Mouse (Mus musculus) ES-Bruce4 (cell line): ENCODE data around the gene Pdik1l. TPM values are rescaled to one million over a fixed set of nuclear protein-coding genes. Genes with fewer than 3 reads are reported as not detected.

Experiments
- H3K27ac ChIP-seq: 2 replicates; pipeline ENCODE4 v1.5.1; 2012; ENCODE audit warnings: low read length, inconsistent platforms; ENCODE audit not compliant: insufficient read depth
- H3K27me3 ChIP-seq: 2 replicates; pipeline ENCODE4 v1.6.1; 2012; ENCODE audit warnings: mild to moderate bottlenecking, low read length, inconsistent platforms; ENCODE audit not compliant: control insufficient read depth, poor library complexity, insufficient read depth, severe bottlenecking
- H3K36me3 ChIP-seq: 2 replicates; pipeline ENCODE4 v1.6.1; 2012; ENCODE audit warnings: inconsistent platforms, mild to moderate bottlenecking, low read length, moderate library complexity; ENCODE audit not compliant: control insufficient read depth, poor library complexity, insufficient read depth, severe bottlenecking
- H3K4me1 ChIP-seq: one replicate; pipeline ENCODE4 v1.8.1; 2011; ENCODE audit warnings: low read length; ENCODE audit not compliant: control insufficient read depth, insufficient read depth
- H3K4me3 ChIP-seq: 2 replicates; pipeline ENCODE4 v1.5.1; 2011; ENCODE audit warnings: low read depth, mild to moderate bottlenecking, low read length
- H3K9ac ChIP-seq: 2 replicates; pipeline ENCODE4 v1.6.1; 2012; ENCODE audit warnings: low read depth, mild to moderate bottlenecking, inconsistent platforms; ENCODE audit not compliant: poor library complexity, severe bottlenecking
- H3K9me3 ChIP-seq: replicated peaks from 2 replicates; pipeline ENCODE4 v1.6.1; 2012; ENCODE audit warnings: mild to moderate bottlenecking, low read length, inconsistent platforms; ENCODE audit not compliant: control insufficient read depth, poor library complexity, insufficient read depth, severe bottlenecking
- CTCF ChIP-seq: IDR thresholded peaks from one replicate; pipeline ENCODE4 v1.8.1; 2011; ENCODE audit warnings: low read depth, low read length
- EP300 ChIP-seq: IDR thresholded peaks from 2 replicates; pipeline ENCODE4 v1.6.1; 2011; ENCODE audit warnings: low read depth, low read length; ENCODE audit not compliant: insufficient read depth
- POLR2A ChIP-seq: IDR thresholded peaks from one replicate; pipeline ENCODE4 v1.8.1; 2011; ENCODE audit warnings: low read length; ENCODE audit not compliant: insufficient read depth
- polyA plus RNA-seq: library from polyadenylated mRNA; stranded (reverse); fragments of >200 nt; gene quantifications from 2 replicates; pipeline ENCODE4 v1.2.4, GENCODE M21; 2011; ENCODE audit warnings: low read depth; ENCODE audit not compliant: missing spikeins, insufficient read depth, insufficient read length

The Pdik1l gene
- polyA plus RNA-seq, 1 experiment, result 14.1 TPM

DNA sequence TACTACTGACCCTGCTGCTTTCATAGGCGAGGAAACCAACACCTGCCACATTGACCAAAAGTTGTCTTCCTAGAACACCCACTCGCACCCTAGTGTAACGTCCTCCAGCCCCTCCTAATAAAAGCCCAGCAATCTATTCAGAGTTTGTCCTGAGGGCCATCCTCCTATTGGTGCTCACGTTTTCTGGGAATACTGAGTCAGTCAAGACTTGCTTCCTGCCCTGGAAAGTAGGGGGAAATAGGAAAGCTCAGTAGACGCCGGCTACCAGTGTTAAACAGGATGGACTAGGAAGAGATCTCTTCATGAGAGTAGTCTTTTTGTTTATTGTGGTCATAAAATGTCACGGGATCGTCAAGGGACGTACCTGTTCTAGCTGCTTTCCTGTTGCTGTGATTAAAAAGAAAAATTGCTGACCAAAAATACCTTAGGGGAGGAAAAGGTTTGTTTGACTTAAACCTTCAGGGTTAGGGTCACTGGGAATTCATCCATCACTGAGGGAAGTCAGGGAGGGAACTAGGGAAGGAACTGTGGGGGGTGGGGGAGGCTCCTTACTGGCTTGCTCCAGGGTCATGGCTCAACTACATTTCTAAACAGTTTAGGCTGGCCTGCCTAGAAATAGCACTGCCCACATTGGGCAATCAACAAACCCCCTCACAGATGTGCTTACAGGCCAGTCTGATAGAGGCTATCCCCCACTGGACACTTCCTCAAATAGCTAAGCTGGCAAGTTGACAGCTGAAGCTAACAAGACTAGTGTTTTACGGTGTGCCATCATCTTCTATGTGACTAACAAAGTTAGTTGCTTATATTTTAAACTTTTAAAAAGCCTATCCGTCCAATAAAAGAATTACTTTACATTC is 932 bp upstream of the Pdik1l start:
- Histone ChIP-seq H3K4me1 (no peaks in the 10 kb centered on the region), H3K36me3 (peaks cover 4% of the 10 kb centered on the region), H3K4me3 (peak overlapping the region; percentile 76), H3K27me3 (no peaks in the 10 kb centered on the region), H3K27ac (peak overlapping the region; percentile 85), H3K9me3 (no peaks in the 10 kb centered on the region), H3K9ac (peak overlapping the region; percentile 88)
- TF ChIP-seq POLR2A (no peak), EP300 (no peak), CTCF (no peak)

DNA sequence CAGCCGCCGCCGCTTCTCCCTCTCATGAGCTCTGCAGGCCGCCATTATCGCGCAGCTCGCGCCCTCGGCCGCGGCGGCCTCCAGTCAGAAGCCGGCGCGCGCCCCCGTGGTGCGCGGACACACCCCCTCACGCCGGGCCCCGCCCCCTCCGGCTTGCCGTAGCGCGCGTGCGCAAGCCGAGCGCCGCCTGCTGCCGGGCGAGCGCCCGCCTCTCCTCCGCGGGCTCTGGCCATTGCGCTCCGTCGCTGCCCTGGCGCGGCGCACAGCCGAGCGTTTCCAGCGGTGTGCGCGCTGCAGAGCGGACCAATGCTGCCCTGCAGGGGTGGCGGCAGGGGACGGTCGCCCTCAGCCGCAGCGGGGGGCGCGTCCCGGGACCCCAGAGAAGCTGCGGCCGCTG is 529 bp downstream of the Pdik1l start:
- H3K9me3 ChIP-seq, result no peaks in the 10 kb centered on the region
- peak overlapping the region; percentile 87 for H3K4me3 ChIP-seq
- no peaks in the 10 kb centered on the region for H3K4me1 ChIP-seq
- peak overlapping the region; percentile 88 for H3K9ac ChIP-seq
- TF ChIP-seq POLR2A (peak; percentile 76), EP300 (no peak), CTCF (no peak)
- peaks cover 7% of the 10 kb centered on the region for H3K36me3 ChIP-seq
- H3K27ac ChIP-seq, result peak overlapping the region; percentile 70
- H3K27me3 ChIP-seq, result no peaks in the 10 kb centered on the region

DNA sequence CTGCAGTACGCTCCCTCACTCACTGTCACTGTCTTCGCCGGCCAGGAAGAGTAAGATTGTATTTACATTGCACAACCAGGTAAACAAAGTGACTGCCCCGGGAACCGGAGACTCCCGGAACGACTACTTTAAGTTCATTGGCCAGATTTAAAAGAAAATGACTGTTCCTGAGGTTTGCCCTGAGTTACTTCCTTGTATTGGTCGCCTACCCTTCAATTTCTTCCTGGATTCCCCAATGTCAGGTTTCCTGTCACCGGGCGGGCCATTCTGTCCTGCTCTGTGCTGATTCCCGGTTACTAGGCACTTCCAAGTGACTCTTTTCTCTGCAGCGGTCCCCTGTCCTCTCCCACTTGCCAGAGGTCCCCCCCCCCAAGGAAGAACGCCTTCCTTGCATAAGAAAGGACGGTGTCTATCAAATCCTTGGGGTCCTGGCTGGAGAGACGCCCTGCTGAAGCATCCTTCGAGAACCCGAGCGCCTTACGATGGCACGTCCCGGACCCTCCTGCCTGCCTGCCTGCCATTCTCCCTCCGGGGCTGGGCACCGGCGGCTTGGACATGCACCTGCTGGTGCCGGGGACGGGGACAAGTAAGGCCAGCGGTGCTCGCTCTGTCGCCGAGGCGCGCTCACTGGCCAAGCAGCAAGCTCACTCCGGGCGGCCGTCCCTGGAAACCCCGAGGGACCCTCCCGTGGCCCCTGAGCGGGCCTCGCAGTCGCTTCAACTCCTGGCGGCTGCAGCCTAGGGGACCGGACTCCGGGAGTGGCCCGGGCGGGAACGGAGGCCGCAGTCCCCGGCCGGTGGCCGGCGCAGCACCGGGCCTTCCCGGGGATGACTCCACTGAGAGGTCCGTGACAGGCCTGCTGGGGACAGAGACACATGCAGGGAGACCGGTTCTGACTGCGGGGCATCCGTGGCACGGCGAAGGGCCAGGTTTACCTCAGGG is 1.2 kb downstream of the Pdik1l start:
- Histone ChIP-seq H3K4me1 (no peaks in the 10 kb centered on the region), H3K36me3 (peaks cover 7% of the 10 kb centered on the region), H3K9ac (peak overlapping the region; percentile 88), H3K9me3 (no peaks in the 10 kb centered on the region), H3K27ac (no peak overlapping the region), H3K27me3 (no peaks in the 10 kb centered on the region), H3K4me3 (peak overlapping the region; percentile 87)
- no peak for TF ChIP-seq EP300
- TF ChIP-seq CTCF, result no peak
- TF ChIP-seq POLR2A, result no peak

DNA sequence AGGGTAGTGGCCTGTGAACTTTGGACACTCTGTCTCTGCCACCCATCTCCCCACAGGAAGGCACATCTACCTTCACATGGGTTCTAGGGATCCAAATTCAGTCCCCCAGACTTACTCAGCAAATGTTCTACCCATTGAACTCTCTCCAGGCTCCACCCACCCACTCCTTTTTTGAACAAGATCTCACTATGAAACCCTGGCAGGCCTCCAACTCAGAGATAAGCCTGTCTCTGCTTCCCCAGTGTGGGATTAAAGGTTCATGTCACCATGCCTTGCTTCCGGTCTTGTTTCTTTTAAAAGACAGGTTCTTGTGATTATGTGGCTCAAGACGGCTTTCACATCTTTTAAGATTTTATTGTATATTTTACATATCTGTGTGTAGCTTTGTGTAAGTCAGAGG is 2.8 kb downstream of the Pdik1l start:
- Histone ChIP-seq H3K4me3 (no peak overlapping the region), H3K27me3 (no peaks in the 10 kb centered on the region), H3K9me3 (no peaks in the 10 kb centered on the region), H3K36me3 (peaks cover 17% of the 10 kb centered on the region), H3K27ac (no peak overlapping the region), H3K9ac (no peak overlapping the region), H3K4me1 (no peaks in the 10 kb centered on the region)
- no peak for TF ChIP-seq CTCF
- TF ChIP-seq POLR2A, result no peak
- no peak for TF ChIP-seq EP300

DNA sequence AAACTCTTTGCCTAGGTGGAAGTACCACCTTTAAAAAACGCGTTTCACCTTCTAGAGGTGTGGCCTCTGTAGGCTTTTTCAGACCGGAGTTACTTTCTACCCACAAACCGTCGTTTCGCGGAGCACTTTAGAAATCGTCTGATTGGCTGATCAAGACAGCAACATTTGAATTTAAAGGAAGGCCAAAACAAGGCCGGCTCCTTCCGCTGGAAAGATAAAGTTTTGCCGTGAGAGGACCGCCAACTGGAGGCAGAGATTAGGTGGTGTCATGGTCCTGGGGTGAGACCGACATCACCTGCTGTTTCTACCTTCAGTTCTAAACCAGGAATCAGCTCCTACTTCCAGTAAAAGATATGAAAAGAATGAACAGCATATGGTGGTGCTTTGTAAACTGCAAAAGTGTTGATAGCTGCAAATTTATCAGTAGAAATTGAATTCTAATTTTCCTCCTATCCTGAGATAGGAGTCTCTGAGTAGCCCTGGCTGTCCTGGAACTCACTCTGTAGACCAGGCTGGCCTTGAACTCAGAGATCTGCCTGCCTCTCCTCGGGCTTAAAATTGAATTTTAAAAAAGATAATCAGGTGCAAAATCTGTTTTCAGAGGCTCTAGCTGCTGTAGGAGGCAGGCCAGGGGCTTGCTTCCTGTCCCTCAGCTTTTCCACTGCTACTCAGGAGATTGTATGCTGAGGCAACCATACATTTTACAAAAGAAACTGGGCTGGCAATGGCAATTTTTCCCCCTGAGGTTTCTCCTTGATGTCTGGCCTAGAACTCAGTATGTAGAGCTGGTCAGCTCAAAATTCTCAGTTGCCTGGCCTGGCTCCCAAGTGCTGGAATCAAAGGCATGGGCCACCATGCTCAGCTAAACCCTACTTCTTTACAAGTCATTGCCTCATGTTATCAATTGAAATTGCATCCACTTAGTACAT is 14.0 kb downstream of the Pdik1l start:
- Histone ChIP-seq H3K4me1 (no peaks in the 10 kb centered on the region), H3K27ac (peak overlapping the region; percentile 68), H3K4me3 (peak overlapping the region; percentile 35; the same call in 1 of the 2 replicates), H3K9ac (peak overlapping the region; percentile 54), H3K27me3 (no peaks in the 10 kb centered on the region), H3K36me3 (peaks cover 5% of the 10 kb centered on the region; the same call in 1 of the 2 replicates), H3K9me3 (no peaks in the 10 kb centered on the region)
- TF ChIP-seq CTCF, result no peak
- no peak for TF ChIP-seq EP300
- TF ChIP-seq POLR2A, result no peak
